Mouse (Mus musculus) heart, embryonic 14.5 days (tissue): ENCODE measurements around the gene Tirap. TPM values are rescaled to one million over a fixed set of nuclear protein-coding genes. Genes with fewer than 3 reads are reported as not detected.

Source experiments
- ATAC-seq: fragments of 200-750 bp; cut with Nextera tagmentation; 2 replicates; pipeline ENCODE4 v1.8.0; 2017; ENCODE audit warnings: low read depth, moderate TSS enrichment; ENCODE audit not compliant: insufficient number of reproducible peaks, insufficient read depth, low FRiP score
- H3K27ac ChIP-seq, 2 experiments: fragments of 200-500 bp in 1 of 2; fragments of 300-500 bp in 1 of 2; sonication (generic) in 1 of 2; replicated peaks in 1 of 2; 2 replicates each; pipeline ENCODE4 v1.5.1; 2012 to 2014; ENCODE audit warnings: low read depth in 2 of 2, low read length in 2 of 2, control low read depth in 1 of 2, mild to moderate bottlenecking in 1 of 2, mixed read lengths in 1 of 2; ENCODE audit not compliant: control insufficient read depth in 1 of 2, insufficient read depth in 1 of 2
- H3K27me3 ChIP-seq: fragments of 300-500 bp; sonication (generic); 2 replicates; pipeline ENCODE4 v1.6.1; 2014; ENCODE audit warnings: mild to moderate bottlenecking, low read length, control low read depth; ENCODE audit not compliant: control insufficient read depth, insufficient read depth
- H3K36me3 ChIP-seq: fragments of 300-500 bp; sonication (generic); 2 replicates; pipeline ENCODE4 v1.6.1; 2014; ENCODE audit warnings: mild to moderate bottlenecking, control low read depth, low read length, mixed read lengths; ENCODE audit not compliant: control insufficient read depth, insufficient read depth
- H3K4me1 ChIP-seq, 2 experiments: fragments of 200-500 bp in 1 of 2; fragments of 300-500 bp in 1 of 2; sonication (generic) in 1 of 2; 2 replicates each; pipeline ENCODE4 v1.6.1; 2012 to 2014; ENCODE audit warnings: low read length in 2 of 2, control low read depth in 1 of 2, mixed read lengths in 1 of 2; ENCODE audit not compliant: control insufficient read depth in 2 of 2, insufficient read depth in 2 of 2
- H3K4me2 ChIP-seq: fragments of 300-500 bp; sonication (generic); 2 replicates; pipeline ENCODE4 v1.6.1; 2014; ENCODE audit warnings: mild to moderate bottlenecking, low read length
- H3K4me3 ChIP-seq, 2 experiments: fragments of 200-500 bp in 1 of 2; fragments of 300-500 bp in 1 of 2; sonication (generic) in 1 of 2; 2 replicates each; pipeline ENCODE4 v1.5.1; 2012 to 2014; ENCODE audit warnings: low read length in 2 of 2, mild to moderate bottlenecking in 2 of 2, control low read depth in 1 of 2, low read depth in 1 of 2, moderate library complexity in 1 of 2; ENCODE audit not compliant: control insufficient read depth in 1 of 2, insufficient read depth in 1 of 2
- H3K9ac ChIP-seq: fragments of 300-500 bp; sonication (generic); 2 replicates; pipeline ENCODE4 v1.6.1; 2014; ENCODE audit warnings: mild to moderate bottlenecking, low read length
- H3K9me3 ChIP-seq: fragments of 300-500 bp; sonication (generic); 2 replicates; pipeline ENCODE4 v1.6.1; 2016; ENCODE audit warnings: low read length, control low read depth; ENCODE audit not compliant: control insufficient read depth
- WGBS: fragments of 180-500 bp; shearing (Covaris S2); extraction: QIAGEN DNeasy Blood & Tissue Kit; methylation state at CpG from one replicate; pipeline ENCODE4 v1.1.7; 2014; 5-methylcytosine and 5-hydroxymethylcytosine counted together
- polyA plus RNA-seq: library from polyadenylated mRNA; unstranded; fragments of >200 nt; fragmentation: Nextera tagmentation; extraction: Ambion mirVana; gene quantifications from 2 replicates; pipeline ENCODE4 v1.2.1, GENCODE M21; 2014

Gene Tirap
- polyA plus RNA-seq, 1 experiment from 2014 or later: 7.8 TPM

- no peak for ATAC-seq
- Histone ChIP-seq H3K36me3 (peaks cover 20% of the 10 kb centered on the region), H3K27ac (no peak overlapping the region), H3K4me2 (no peak overlapping the region), H3K27me3 (no peaks in the 10 kb centered on the region), H3K4me1 (peaks cover 0 to 6% of the 10 kb centered on the region in 2 experiments; a peak in 2 of 4 replicates), H3K4me3 (no peak overlapping the region), H3K9ac (no peak overlapping the region), H3K9me3 (no peaks in the 10 kb centered on the region)
- 89% methylated on average over 7 of the region's 7 CpGs for WGBS
Measured at GRCm38 (mm10) chr9:35170071-35170470, 30.0 kb downstream of the Tirap start.

DNA sequence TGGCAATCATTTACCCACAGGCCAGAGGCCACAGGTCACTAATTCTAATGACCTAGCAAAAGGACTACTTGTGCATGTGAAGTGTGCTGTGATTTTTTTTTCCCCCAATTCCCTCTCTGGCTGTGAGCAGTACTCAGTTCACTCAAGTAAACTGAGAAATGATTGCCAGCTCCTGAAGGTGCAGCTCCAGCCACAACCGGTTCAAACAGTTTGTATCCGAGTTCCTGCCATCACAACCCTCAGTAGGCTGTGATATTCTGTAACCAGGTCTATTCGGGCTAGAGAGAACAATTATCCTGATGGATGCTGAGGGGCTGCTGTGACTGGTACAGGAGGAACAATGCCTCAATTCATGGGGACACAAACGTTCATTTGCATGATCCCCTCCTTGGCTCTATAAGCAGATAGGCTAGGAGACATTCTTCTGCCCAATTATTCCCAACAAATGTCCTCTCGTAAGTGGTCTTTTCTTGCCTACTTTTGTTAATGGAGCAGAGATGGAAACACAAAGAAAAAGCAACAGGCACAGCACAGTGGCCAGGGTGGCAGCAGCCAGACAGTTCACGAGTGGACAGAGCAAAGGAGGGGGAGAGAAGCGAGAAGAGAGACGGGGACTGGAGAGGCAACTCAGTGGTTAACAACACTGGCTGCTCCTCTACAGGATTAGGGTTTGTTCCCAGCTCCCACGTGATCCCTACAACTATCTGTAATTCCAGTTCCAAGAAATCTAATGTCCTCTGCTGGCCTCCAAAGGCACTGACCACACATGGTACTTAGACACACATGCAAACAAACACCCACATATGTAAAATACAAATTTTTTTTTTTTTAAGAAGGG, 33.1 kb downstream of the Tirap start:
- WGBS: 67% methylated on average over 9 of the region's 9 CpGs
- Histone ChIP-seq H3K9me3 (no peaks in the 10 kb centered on the region), H3K27ac (no peak overlapping the region), H3K4me2 (no peak overlapping the region), H3K36me3 (peaks cover 32% of the 10 kb centered on the region), H3K27me3 (no peaks in the 10 kb centered on the region), H3K9ac (no peak overlapping the region), H3K4me1 (no peaks in the 10 kb centered on the region), H3K4me3 (no peak overlapping the region)
- no peak for ATAC-seq

GRCm38 (mm10) chr9:35166144-35166797, 33.8 kb downstream of the Tirap start:
- H3K27me3 ChIP-seq: no peaks in the 10 kb centered on the region
- H3K4me2 ChIP-seq: no peak overlapping the region
- H3K36me3 ChIP-seq: peaks cover 32% of the 10 kb centered on the region
- H3K9me3 ChIP-seq: no peaks in the 10 kb centered on the region
- no peak for ATAC-seq
- H3K4me3 ChIP-seq: no peak overlapping the region
- no peak overlapping the region for H3K27ac ChIP-seq
- H3K4me1 ChIP-seq: no peaks in the 10 kb centered on the region
- WGBS: 24% methylated on average over 3 of the region's 3 CpGs
- H3K9ac ChIP-seq: no peak overlapping the region

GRCm38 (mm10) chr9:35164142-35164874, 35.8 kb downstream of the Tirap start:
- Histone ChIP-seq H3K9me3 (no peaks in the 10 kb centered on the region), H3K4me3 (no peak overlapping the region), H3K27ac (no peak overlapping the region), H3K27me3 (no peaks in the 10 kb centered on the region), H3K36me3 (peaks cover 16% of the 10 kb centered on the region), H3K4me1 (no peaks in the 10 kb centered on the region), H3K4me2 (no peak overlapping the region), H3K9ac (no peak overlapping the region)
- WGBS: 70% methylated on average over 5 of the region's 5 CpGs
- ATAC-seq: no peak

- no peaks in the 10 kb centered on the region for H3K9me3 ChIP-seq
- no peak overlapping the region for H3K4me2 ChIP-seq
- H3K27ac ChIP-seq: no peak overlapping the region
- H3K27me3 ChIP-seq: no peaks in the 10 kb centered on the region
- no peak for ATAC-seq
- H3K4me1 ChIP-seq: no peaks in the 10 kb centered on the region
- H3K9ac ChIP-seq: no peak overlapping the region
- 77% methylated on average over 11 of the region's 11 CpGs for WGBS
- H3K4me3 ChIP-seq: no peak overlapping the region
- H3K36me3 ChIP-seq: peaks cover 12% of the 10 kb centered on the region
Measured at GRCm38 (mm10) chr9:35163011-35163690, 36.9 kb downstream of the Tirap start.

DNA sequence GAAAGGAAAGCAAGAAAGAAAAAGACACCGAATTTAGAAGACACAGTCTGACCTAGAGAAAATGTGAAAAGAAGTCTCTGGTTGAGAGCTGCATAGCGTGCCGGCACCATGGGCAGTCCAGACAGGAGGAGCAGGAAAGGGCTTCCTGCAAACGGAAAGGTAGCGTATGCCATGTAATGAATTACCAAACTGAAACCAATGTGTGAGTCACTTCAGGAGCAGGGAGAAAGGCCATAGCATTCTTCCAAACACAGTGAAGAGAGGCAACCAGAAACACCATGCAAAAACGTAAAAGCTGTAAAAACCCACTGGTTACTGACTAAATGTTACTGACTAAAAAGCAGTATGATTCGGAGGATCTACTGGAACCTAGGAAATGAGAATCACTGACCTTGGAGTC, 38.4 kb downstream of the Tirap start:
- no peak overlapping the region for H3K4me2 ChIP-seq
- 87% methylated on average over 7 of the region's 7 CpGs for WGBS

DNA sequence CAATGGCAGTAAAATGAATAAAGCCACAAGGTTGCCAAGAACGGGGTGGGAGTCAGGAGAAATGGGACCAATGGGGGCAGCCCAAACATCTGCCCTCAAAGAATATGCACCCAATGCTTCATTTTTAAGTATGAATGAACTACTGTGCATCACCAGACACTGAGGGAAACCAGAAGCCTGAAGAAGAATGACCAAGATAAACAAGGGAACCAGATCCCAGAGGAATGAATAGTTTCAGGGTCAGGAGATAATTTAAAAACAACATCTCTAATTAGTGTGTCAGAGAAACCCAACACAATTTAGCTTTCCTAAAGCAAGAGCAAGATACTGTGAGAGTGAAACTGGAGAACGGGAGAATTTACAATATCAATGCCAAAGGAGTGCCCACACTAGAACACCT, 39.4 kb downstream of the Tirap start:
- 70% methylated on average over 2 of the region's 2 CpGs for WGBS
- peaks cover 0 to 9% of the 10 kb centered on the region in 2 experiments; a peak in 1 of 4 replicates for H3K4me1 ChIP-seq
- H3K9me3 ChIP-seq: no peaks in the 10 kb centered on the region
- ATAC-seq: no peak
- H3K36me3 ChIP-seq: peaks cover 12% of the 10 kb centered on the region
- H3K4me3 ChIP-seq: no peak overlapping the region
- no peak overlapping the region for H3K9ac ChIP-seq
- no peak overlapping the region for H3K27ac ChIP-seq
- no peak overlapping the region for H3K4me2 ChIP-seq
- H3K27me3 ChIP-seq: no peaks in the 10 kb centered on the region

More for the DNA sequence above, 38.4 kb downstream of the Tirap start:
- Histone ChIP-seq H3K4me1 (0 out of 4 replicates have a peak, but pooled peaks cover 0 to 3% of the 10 kb centered on the region in 2 experiments), H3K9me3 (no peaks in the 10 kb centered on the region), H3K27ac (no peak overlapping the region), H3K27me3 (no peaks in the 10 kb centered on the region), H3K9ac (no peak overlapping the region), H3K4me3 (no peak overlapping the region), H3K36me3 (peaks cover 12% of the 10 kb centered on the region)
- ATAC-seq: no peak
